Mouse (Mus musculus): ENCODE results near the gene Nrgn. TPM values are rescaled to one million over a fixed set of nuclear protein-coding genes. Genes with fewer than 3 reads are reported as not detected.

The Nrgn gene
- total and polyA plus RNA-seq, 2 experiments from 2014 or later = 58.1 to 80.4 TPM

- H3K36me3 ChIP-seq (ENCODE audit: insufficient read depth, low read length) = no peaks in the 10 kb centered on the region
- no peak overlapping the region for H3K4me2 ChIP-seq (ENCODE audit: low read depth, low read length, poor library complexity, severe bottlenecking)
- WGBS = 76% methylated on average over 1 of the region's 1 CpGs
- no peaks in the 10 kb centered on the region for H3K9me3 ChIP-seq (ENCODE audit: low read length)
- H3K4me3 ChIP-seq (ENCODE audit: low read depth, low read length) = no peak overlapping the region
- DNase-seq (ENCODE audit: low spot score) (no peak), ATAC-seq (ENCODE audit: low FRiP score) (no peak)
- peaks cover 20% of the 10 kb centered on the region for H3K27me3 ChIP-seq (ENCODE audit: insufficient read depth, low read length)
- TF ChIP-seq CTCF (IDR thresholded peaks at IDR 0.05) = no peak
- no peak overlapping the region for H3K27ac ChIP-seq (ENCODE audit: low read depth, low read length)
- H3K4me1 ChIP-seq (ENCODE audit: insufficient read depth, low read length) = peaks cover 8% of the 10 kb centered on the region
- H3K9ac ChIP-seq (replicated peaks; ENCODE audit: low read length, poor library complexity, severe bottlenecking) = no peak overlapping the region
Measured at GRCm38 (mm10) chr9:37550435-37550834, 2.3 kb downstream of the Nrgn start.

DNA sequence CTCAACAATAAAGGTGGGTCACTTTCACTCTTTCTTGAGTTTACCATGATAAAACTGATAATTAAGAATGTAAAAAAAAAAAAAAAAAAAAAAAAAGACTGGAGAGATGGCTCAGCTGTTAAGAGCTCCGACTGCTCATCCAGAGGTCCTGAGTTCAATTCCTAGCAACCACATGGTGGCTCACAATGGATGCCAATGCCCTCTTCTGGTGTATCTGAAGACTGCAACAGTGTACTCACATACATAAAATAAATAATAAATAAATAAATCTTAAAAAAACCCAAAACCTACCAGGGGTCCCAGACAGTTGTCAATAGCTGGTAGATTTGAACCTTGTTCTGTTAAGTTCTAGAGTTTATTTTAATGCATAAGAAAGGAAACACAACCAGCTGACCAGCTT, 5.8 kb downstream of the Nrgn start:
- H3K4me2 ChIP-seq (ENCODE audit: low read depth, low read length, poor library complexity, severe bottlenecking) = no peak overlapping the region
- DNase-seq (ENCODE audit: low spot score) = no peak
- TF ChIP-seq CTCF (IDR thresholded peaks at IDR 0.05) = peak; percentile 33
- H3K4me1 ChIP-seq (ENCODE audit: insufficient read depth, low read length) = no peaks in the 10 kb centered on the region; the same call in 1 of the 2 replicates
- no peak for ATAC-seq (ENCODE audit: low FRiP score)
- no peaks in the 10 kb centered on the region for H3K9me3 ChIP-seq (ENCODE audit: low read length)
- no peak overlapping the region for H3K9ac ChIP-seq (replicated peaks; ENCODE audit: low read length, poor library complexity, severe bottlenecking)
- H3K27me3 ChIP-seq (ENCODE audit: insufficient read depth, low read length) = peaks cover 23% of the 10 kb centered on the region; the same call in 1 of the 2 replicates
- H3K4me3 ChIP-seq (ENCODE audit: low read depth, low read length) = no peak overlapping the region
- H3K36me3 ChIP-seq (ENCODE audit: insufficient read depth, low read length) = no peaks in the 10 kb centered on the region
- 87% methylated on average over 1 of the region's 1 CpGs for WGBS
- no peak overlapping the region for H3K27ac ChIP-seq (ENCODE audit: low read depth, low read length)

GRCm38 (mm10) chr9:37545847-37546452, 6.8 kb downstream of the Nrgn start:
- H3K27ac ChIP-seq (ENCODE audit: low read depth, low read length) = no peak overlapping the region
- H3K27me3 ChIP-seq (ENCODE audit: insufficient read depth, low read length) = peaks cover 22% of the 10 kb centered on the region; the same call in 1 of the 2 replicates
- no peak overlapping the region for H3K9ac ChIP-seq (replicated peaks; ENCODE audit: low read length, poor library complexity, severe bottlenecking)
- ATAC-seq (ENCODE audit: low FRiP score) (no peak), DNase-seq (ENCODE audit: low spot score) (no peak)
- TF ChIP-seq CTCF (IDR thresholded peaks at IDR 0.05) = no peak
- no peak overlapping the region for H3K4me3 ChIP-seq (ENCODE audit: low read depth, low read length)
- no peaks in the 10 kb centered on the region for H3K36me3 ChIP-seq (ENCODE audit: insufficient read depth, low read length)
- no peak overlapping the region for H3K4me2 ChIP-seq (ENCODE audit: low read depth, low read length, poor library complexity, severe bottlenecking)
- H3K4me1 ChIP-seq (ENCODE audit: insufficient read depth, low read length) = no peaks in the 10 kb centered on the region; the same call in 1 of the 2 replicates
- no peaks in the 10 kb centered on the region for H3K9me3 ChIP-seq (ENCODE audit: low read length)
- 19% methylated on average over 27 of the region's 27 CpGs for WGBS

DNA sequence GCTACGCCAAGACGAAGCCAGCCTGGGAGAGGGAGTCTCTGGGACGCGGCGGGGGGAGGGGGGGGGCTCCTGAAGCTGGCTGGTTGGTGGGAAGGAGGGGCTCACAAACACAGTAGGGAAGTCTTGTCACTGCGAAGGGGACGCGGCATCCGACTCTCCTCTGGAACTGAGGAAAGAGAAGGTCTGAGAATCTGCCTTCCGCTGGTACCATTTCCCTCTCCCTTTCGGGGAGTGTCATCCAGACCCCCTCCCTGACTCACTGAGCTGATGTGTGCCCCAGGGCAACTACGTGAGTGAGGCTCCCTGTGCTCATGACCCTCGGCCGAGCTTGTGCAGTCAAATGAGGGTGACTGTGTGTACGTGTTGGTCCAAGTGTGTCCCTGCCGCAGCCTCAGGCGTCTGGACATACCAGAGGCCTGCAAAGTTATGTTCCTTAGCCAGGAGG, 7.5 kb downstream of the Nrgn start:
- Histone ChIP-seq H3K36me3 (ENCODE audit: insufficient read depth, low read length) (no peaks in the 10 kb centered on the region), H3K9me3 (ENCODE audit: low read length) (no peaks in the 10 kb centered on the region), H3K4me2 (ENCODE audit: low read depth, low read length, poor library complexity, severe bottlenecking) (peak overlapping the region; percentile 47), H3K27me3 (ENCODE audit: insufficient read depth, low read length) (peaks cover 14% of the 10 kb centered on the region; the same call in 1 of the 2 replicates), H3K4me1 (ENCODE audit: insufficient read depth, low read length) (no peaks in the 10 kb centered on the region; the same call in 1 of the 2 replicates), H3K9ac (replicated peaks; ENCODE audit: low read length, poor library complexity, severe bottlenecking) (peak overlapping the region; percentile 24; the same call in 1 of the 2 replicates), H3K27ac (ENCODE audit: low read depth, low read length) (no peak overlapping the region), H3K4me3 (ENCODE audit: low read depth, low read length) (peak overlapping the region; percentile 29)
- WGBS = 12% methylated on average over 17 of the region's 17 CpGs
- no peak for TF ChIP-seq CTCF (IDR thresholded peaks at IDR 0.05)
- ATAC-seq (ENCODE audit: low FRiP score) = peak; percentile 31; the same call in 1 of the 2 replicates
- DNase-seq (ENCODE audit: low spot score) = no peak

DNA sequence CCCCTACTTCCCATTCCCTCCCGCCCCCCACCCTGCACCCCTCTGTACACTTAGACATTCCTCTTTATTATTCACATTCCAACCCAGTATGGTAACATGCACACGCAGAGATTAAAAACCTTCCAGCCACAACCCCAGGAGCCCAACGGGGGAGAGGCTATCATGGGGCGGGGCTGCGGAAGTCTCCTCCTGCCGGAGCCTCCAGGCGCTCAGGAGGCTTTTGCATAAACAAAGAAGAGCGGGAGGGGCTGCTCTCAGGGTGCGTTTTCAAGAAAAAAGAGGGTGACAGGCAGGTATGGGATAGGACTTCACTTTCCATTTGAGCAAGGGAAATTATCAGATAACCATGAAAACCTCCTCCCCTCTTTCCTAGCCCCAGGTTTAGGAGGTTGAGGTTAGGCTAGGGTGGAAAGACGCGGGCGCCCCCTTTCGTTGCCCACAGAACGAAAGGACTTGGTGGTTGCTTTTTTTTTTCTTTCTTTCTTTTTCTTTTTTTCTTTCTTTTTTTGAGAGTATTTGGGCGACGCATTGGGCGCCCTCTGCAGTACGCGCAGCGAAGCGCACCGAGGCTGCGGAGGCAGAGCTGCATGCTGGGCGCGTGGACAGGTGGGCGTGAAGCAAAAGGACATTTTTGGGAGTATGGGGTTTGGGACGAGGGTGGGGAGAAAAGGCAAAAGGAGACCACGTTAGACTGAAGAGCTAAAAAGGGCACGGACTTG, 8.1 kb downstream of the Nrgn start:
- peak; percentile 81 for TF ChIP-seq CTCF (IDR thresholded peaks at IDR 0.05)
- Histone ChIP-seq H3K4me2 (ENCODE audit: low read depth, low read length, poor library complexity, severe bottlenecking) (peak overlapping the region; percentile 47), H3K9me3 (ENCODE audit: low read length) (no peaks in the 10 kb centered on the region), H3K36me3 (ENCODE audit: insufficient read depth, low read length) (no peaks in the 10 kb centered on the region), H3K9ac (replicated peaks; ENCODE audit: low read length, poor library complexity, severe bottlenecking) (peak overlapping the region; percentile 24; the same call in 1 of the 2 replicates), H3K27me3 (ENCODE audit: insufficient read depth, low read length) (peaks cover 13% of the 10 kb centered on the region; the same call in 1 of the 2 replicates), H3K4me3 (ENCODE audit: low read depth, low read length) (peak overlapping the region; percentile 29), H3K27ac (ENCODE audit: low read depth, low read length) (no peak overlapping the region), H3K4me1 (ENCODE audit: insufficient read depth, low read length) (no peaks in the 10 kb centered on the region; the same call in 1 of the 2 replicates)
- DNase-seq (ENCODE audit: low spot score) (peak; percentile 56), ATAC-seq (ENCODE audit: low FRiP score) (peak; percentile 39)
- WGBS = under 1% methylated on average over 29 of the region's 29 CpGs

All from midbrain, postnatal 0 days (tissue).